Mouse (Mus musculus): ENCODE data around the gene Sf3b2. TPM values are rescaled to one million over a fixed set of nuclear protein-coding genes. Genes with fewer than 3 reads are reported as not detected.

The Sf3b2 gene
- total and polyA plus RNA-seq, 2 experiments from 2014 or later = 283 to 312 TPM

- H3K9ac ChIP-seq (replicated peaks; ENCODE audit: low read length, poor library complexity, severe bottlenecking) = no peak overlapping the region
- H3K4me1 ChIP-seq (ENCODE audit: insufficient read depth, low read length) = no peaks in the 10 kb centered on the region
- DNase-seq (ENCODE audit: low spot score) (no peak), ATAC-seq (ENCODE audit: low FRiP score) (no peak)
- H3K27me3 ChIP-seq (ENCODE audit: insufficient read depth, low read length) = no peaks in the 10 kb centered on the region
- H3K4me2 ChIP-seq (ENCODE audit: low read depth, low read length, poor library complexity, severe bottlenecking) = no peak overlapping the region
- TF ChIP-seq CTCF (IDR thresholded peaks at IDR 0.05) = no peak
- no peaks in the 10 kb centered on the region for H3K36me3 ChIP-seq (ENCODE audit: insufficient read depth, low read length)
- 90% methylated on average over 4 of the region's 4 CpGs for WGBS
- no peak overlapping the region for H3K4me3 ChIP-seq (ENCODE audit: low read depth, low read length)
- H3K27ac ChIP-seq (ENCODE audit: low read depth, low read length) = no peak overlapping the region
- H3K9me3 ChIP-seq (ENCODE audit: low read length) = no peaks in the 10 kb centered on the region
These were observed 62.6 kb downstream of the Sf3b2 start for GRCm38 (mm10) chr19:5232696-5233095.

- no peak overlapping the region for H3K9ac ChIP-seq (replicated peaks; ENCODE audit: low read length, poor library complexity, severe bottlenecking)
- 92% methylated on average over 2 of the region's 2 CpGs for WGBS
- H3K4me3 ChIP-seq (ENCODE audit: low read depth, low read length) = no peak overlapping the region
- no peaks in the 10 kb centered on the region for H3K4me1 ChIP-seq (ENCODE audit: insufficient read depth, low read length)
- H3K9me3 ChIP-seq (ENCODE audit: low read length) = no peaks in the 10 kb centered on the region
- no peak overlapping the region for H3K27ac ChIP-seq (ENCODE audit: low read depth, low read length)
- no peaks in the 10 kb centered on the region for H3K36me3 ChIP-seq (ENCODE audit: insufficient read depth, low read length)
- DNase-seq (ENCODE audit: low spot score) = no peak
- H3K27me3 ChIP-seq (ENCODE audit: insufficient read depth, low read length) = no peaks in the 10 kb centered on the region
- TF ChIP-seq CTCF (IDR thresholded peaks at IDR 0.05) = no peak
- no peak overlapping the region for H3K4me2 ChIP-seq (ENCODE audit: low read depth, low read length, poor library complexity, severe bottlenecking)
- ATAC-seq (ENCODE audit: low FRiP score) = no peak
These were observed 65.1 kb downstream of the Sf3b2 start for GRCm38 (mm10) chr19:5230110-5230509.

- ATAC-seq (ENCODE audit: low FRiP score) = no peak
- TF ChIP-seq CTCF (IDR thresholded peaks at IDR 0.05) = no peak
- H3K4me2 ChIP-seq (ENCODE audit: low read depth, low read length, poor library complexity, severe bottlenecking) = no peak overlapping the region
- H3K9ac ChIP-seq (replicated peaks; ENCODE audit: low read length, poor library complexity, severe bottlenecking) = no peak overlapping the region
- 38% methylated on average over 2 of the region's 2 CpGs for WGBS
- no peaks in the 10 kb centered on the region for H3K36me3 ChIP-seq (ENCODE audit: insufficient read depth, low read length)
- no peak overlapping the region for H3K27ac ChIP-seq (ENCODE audit: low read depth, low read length)
- H3K4me3 ChIP-seq (ENCODE audit: low read depth, low read length) = no peak overlapping the region
- H3K27me3 ChIP-seq (ENCODE audit: insufficient read depth, low read length) = no peaks in the 10 kb centered on the region
- DNase-seq (ENCODE audit: low spot score) = no peak
- H3K4me1 ChIP-seq (ENCODE audit: insufficient read depth, low read length) = no peaks in the 10 kb centered on the region
- no peaks in the 10 kb centered on the region for H3K9me3 ChIP-seq (ENCODE audit: low read length)
These were observed 70.6 kb downstream of the Sf3b2 start for GRCm38 (mm10) chr19:5224624-5225023.

- Histone ChIP-seq H3K27me3 (ENCODE audit: insufficient read depth, low read length) (no peaks in the 10 kb centered on the region), H3K4me3 (ENCODE audit: low read depth, low read length) (no peak overlapping the region), H3K27ac (ENCODE audit: low read depth, low read length) (no peak overlapping the region), H3K9ac (replicated peaks; ENCODE audit: low read length, poor library complexity, severe bottlenecking) (no peak overlapping the region), H3K9me3 (ENCODE audit: low read length) (no peaks in the 10 kb centered on the region), H3K36me3 (ENCODE audit: insufficient read depth, low read length) (no peaks in the 10 kb centered on the region), H3K4me2 (ENCODE audit: low read depth, low read length, poor library complexity, severe bottlenecking) (no peak overlapping the region), H3K4me1 (ENCODE audit: insufficient read depth, low read length) (no peaks in the 10 kb centered on the region)
- DNase-seq (ENCODE audit: low spot score) (no peak), ATAC-seq (ENCODE audit: low FRiP score) (no peak)
- 92% methylated on average over 4 of the region's 4 CpGs for WGBS
- no peak for TF ChIP-seq CTCF (IDR thresholded peaks at IDR 0.05)
These were observed 71.2 kb downstream of the Sf3b2 start for GRCm38 (mm10) chr19:5224077-5224476.

Other genes starting within 250 kb of the Sf3b2 start
- gene Rin1, start 245.0 kb downstream of the Sf3b2 start, total RNA-seq (2014; rRNA removed) = 4.0 and 4.3 TPM in 2 replicates
- 0.76 and 0.96 TPM in 2 replicates for gene Rin1, start 245.0 kb downstream of the Sf3b2 start, polyA plus RNA-seq (2015; fragmentation: Nextera tagmentation; extraction: Ambion mirVana)
- gene Cd248, start 227.4 kb downstream of the Sf3b2 start, total RNA-seq (2014; rRNA removed) = 22.0 and 23.3 TPM in 2 replicates
- 15.7 and 18.3 TPM in 2 replicates for gene Cd248, start 227.4 kb downstream of the Sf3b2 start, polyA plus RNA-seq (2015; fragmentation: Nextera tagmentation; extraction: Ambion mirVana)
- gene Tmem151a, start 209.9 kb downstream of the Sf3b2 start, total RNA-seq (2014; rRNA removed) = 54.0 and 64.0 TPM in 2 replicates
- gene Tmem151a, start 209.9 kb downstream of the Sf3b2 start, polyA plus RNA-seq (2015; fragmentation: Nextera tagmentation; extraction: Ambion mirVana) = 64.2 and 72.0 TPM in 2 replicates
- 40.4 and 53.9 TPM in 2 replicates for gene Yif1a, start 206.9 kb downstream of the Sf3b2 start, total RNA-seq (2014; rRNA removed)
- 38.8 and 49.9 TPM in 2 replicates for gene Yif1a, start 206.9 kb downstream of the Sf3b2 start, polyA plus RNA-seq (2015; fragmentation: Nextera tagmentation; extraction: Ambion mirVana)
- gene Cnih2, start 196.9 kb downstream of the Sf3b2 start, total RNA-seq (2014; rRNA removed) = 677 and 753 TPM in 2 replicates
- 547 and 553 TPM in 2 replicates for gene Cnih2, start 196.9 kb downstream of the Sf3b2 start, polyA plus RNA-seq (2015; fragmentation: Nextera tagmentation; extraction: Ambion mirVana)
- gene Rab1b, start 188.4 kb downstream of the Sf3b2 start, total RNA-seq (2014; rRNA removed) = 192 and 242 TPM in 2 replicates
- 204 and 227 TPM in 2 replicates for gene Rab1b, start 188.4 kb downstream of the Sf3b2 start, polyA plus RNA-seq (2015; fragmentation: Nextera tagmentation; extraction: Ambion mirVana)
- gene Klc2, start 176.9 kb downstream of the Sf3b2 start, total RNA-seq (2014; rRNA removed) = 187 and 201 TPM in 2 replicates
- gene Klc2, start 176.9 kb downstream of the Sf3b2 start, polyA plus RNA-seq (2015; fragmentation: Nextera tagmentation; extraction: Ambion mirVana) = 65.7 and 67.9 TPM in 2 replicates
- gene Pacs1, start 22.3 kb downstream of the Sf3b2 start, total RNA-seq (2014; rRNA removed) = 86.4 and 124 TPM in 2 replicates
- gene Pacs1, start 22.3 kb downstream of the Sf3b2 start, polyA plus RNA-seq (2015; fragmentation: Nextera tagmentation; extraction: Ambion mirVana) = 47.9 and 49.9 TPM in 2 replicates
- 27.4 and 29.2 TPM in 2 replicates for gene Gal3st3, start 2.9 kb upstream of the Sf3b2 start, total RNA-seq (2014; rRNA removed)
- 40.8 and 41.4 TPM in 2 replicates for gene Gal3st3, start 2.9 kb upstream of the Sf3b2 start, polyA plus RNA-seq (2015; fragmentation: Nextera tagmentation; extraction: Ambion mirVana)
- not detected in 2 replicates for gene Catsper1, start 40.3 kb upstream of the Sf3b2 start, total RNA-seq (2014; rRNA removed)
- gene Catsper1, start 40.3 kb upstream of the Sf3b2 start, polyA plus RNA-seq (2015; fragmentation: Nextera tagmentation; extraction: Ambion mirVana) = not detected in 2 replicates
- 0.82 and 1.1 TPM in 2 replicates for gene Cst6, start 54.1 kb upstream of the Sf3b2 start, total RNA-seq (2014; rRNA removed)
- gene Cst6, start 54.1 kb upstream of the Sf3b2 start, polyA plus RNA-seq (2015; fragmentation: Nextera tagmentation; extraction: Ambion mirVana) = 13.1 and 14.9 TPM in 2 replicates
- 26.0 and 33.4 TPM in 2 replicates for gene Eif1ad, start 71.3 kb upstream of the Sf3b2 start, total RNA-seq (2014; rRNA removed)
- 43.0 and 50.3 TPM in 2 replicates for gene Eif1ad, start 71.3 kb upstream of the Sf3b2 start, polyA plus RNA-seq (2015; fragmentation: Nextera tagmentation; extraction: Ambion mirVana)
- gene Banf1, start 71.7 kb upstream of the Sf3b2 start, total RNA-seq (2014; rRNA removed) = 72.9 and 79.6 TPM in 2 replicates
- gene Banf1, start 71.7 kb upstream of the Sf3b2 start, polyA plus RNA-seq (2015; fragmentation: Nextera tagmentation; extraction: Ambion mirVana) = 310 and 313 TPM in 2 replicates
- gene Sart1, start 93.2 kb upstream of the Sf3b2 start, total RNA-seq (2014; rRNA removed) = 28.9 and 37.0 TPM in 2 replicates
- 43.4 and 51.0 TPM in 2 replicates for gene Sart1, start 93.2 kb upstream of the Sf3b2 start, polyA plus RNA-seq (2015; fragmentation: Nextera tagmentation; extraction: Ambion mirVana)
- gene Tsga10ip, start 107.1 kb upstream of the Sf3b2 start, total RNA-seq (2014; rRNA removed) = not detected in 2 replicates
- 0.10 TPM in 1 of 2 replicates, not detected in the other for gene Tsga10ip, start 107.1 kb upstream of the Sf3b2 start, polyA plus RNA-seq (2015; fragmentation: Nextera tagmentation; extraction: Ambion mirVana)
- 187 and 203 TPM in 2 replicates for gene Drap1, start 129.5 kb upstream of the Sf3b2 start, total RNA-seq (2014; rRNA removed)
- gene Drap1, start 129.5 kb upstream of the Sf3b2 start, polyA plus RNA-seq (2015; fragmentation: Nextera tagmentation; extraction: Ambion mirVana) = 332 and 342 TPM in 2 replicates
- 73.2 and 98.8 TPM in 2 replicates for gene AI837181, start 129.7 kb upstream of the Sf3b2 start, total RNA-seq (2014; rRNA removed)
- gene AI837181, start 129.7 kb upstream of the Sf3b2 start, polyA plus RNA-seq (2015; fragmentation: Nextera tagmentation; extraction: Ambion mirVana) = 74.1 and 85.2 TPM in 2 replicates
- gene Fosl1, start 152.1 kb upstream of the Sf3b2 start, total RNA-seq (2014; rRNA removed) = 0.11 TPM in 1 of 2 replicates, not detected in the other
- gene Fosl1, start 152.1 kb upstream of the Sf3b2 start, polyA plus RNA-seq (2015; fragmentation: Nextera tagmentation; extraction: Ambion mirVana) = not detected in 2 replicates
- 14.3 and 19.4 TPM in 2 replicates for gene Ccdc85b, start 162.4 kb upstream of the Sf3b2 start, total RNA-seq (2014; rRNA removed)
- 15.4 and 15.6 TPM in 2 replicates for gene Ccdc85b, start 162.4 kb upstream of the Sf3b2 start, polyA plus RNA-seq (2015; fragmentation: Nextera tagmentation; extraction: Ambion mirVana)
- 91.4 and 122 TPM in 2 replicates for gene Fibp, start 165.2 kb upstream of the Sf3b2 start, total RNA-seq (2014; rRNA removed)
- 174 and 191 TPM in 2 replicates for gene Fibp, start 165.2 kb upstream of the Sf3b2 start, polyA plus RNA-seq (2015; fragmentation: Nextera tagmentation; extraction: Ambion mirVana)
- gene Ctsw, start 173.1 kb upstream of the Sf3b2 start, total RNA-seq (2014; rRNA removed) = 0.33 and 0.94 TPM in 2 replicates
- gene Ctsw, start 173.1 kb upstream of the Sf3b2 start, polyA plus RNA-seq (2015; fragmentation: Nextera tagmentation; extraction: Ambion mirVana) = 1.5 and 1.9 TPM in 2 replicates
- gene Efemp2, start 178.5 kb upstream of the Sf3b2 start, total RNA-seq (2014; rRNA removed) = 32.9 and 33.7 TPM in 2 replicates
- 35.2 and 36.1 TPM in 2 replicates for gene Efemp2, start 178.5 kb upstream of the Sf3b2 start, polyA plus RNA-seq (2015; fragmentation: Nextera tagmentation; extraction: Ambion mirVana)
- 60.9 and 87.3 TPM in 2 replicates for gene Mus81, start 192.9 kb upstream of the Sf3b2 start, total RNA-seq (2014; rRNA removed)
- gene Mus81, start 192.9 kb upstream of the Sf3b2 start, polyA plus RNA-seq (2015; fragmentation: Nextera tagmentation; extraction: Ambion mirVana) = 27.9 and 30.4 TPM in 2 replicates
- 1,453 and 1,672 TPM in 2 replicates for gene Cfl1, start 195.0 kb upstream of the Sf3b2 start, total RNA-seq (2014; rRNA removed)
- gene Cfl1, start 195.0 kb upstream of the Sf3b2 start, polyA plus RNA-seq (2015; fragmentation: Nextera tagmentation; extraction: Ambion mirVana) = 3,482 and 3,602 TPM in 2 replicates
- gene 1700020D05Rik, start 208.3 kb upstream of the Sf3b2 start, total RNA-seq (2014; rRNA removed) = 3.2 and 7.3 TPM in 2 replicates
- gene 1700020D05Rik, start 208.3 kb upstream of the Sf3b2 start, polyA plus RNA-seq (2015; fragmentation: Nextera tagmentation; extraction: Ambion mirVana) = 0.20 TPM in 1 of 2 replicates, not detected in the other
- gene Snx32, start 215.1 kb upstream of the Sf3b2 start, total RNA-seq (2014; rRNA removed) = 86.2 and 100 TPM in 2 replicates
- 88.7 and 94.4 TPM in 2 replicates for gene Snx32, start 215.1 kb upstream of the Sf3b2 start, polyA plus RNA-seq (2015; fragmentation: Nextera tagmentation; extraction: Ambion mirVana)

Measured in midbrain, postnatal 0 days (tissue).